18 mouse cellular contexts compared by ENCODE assay signal in the genomic region with DNA sequence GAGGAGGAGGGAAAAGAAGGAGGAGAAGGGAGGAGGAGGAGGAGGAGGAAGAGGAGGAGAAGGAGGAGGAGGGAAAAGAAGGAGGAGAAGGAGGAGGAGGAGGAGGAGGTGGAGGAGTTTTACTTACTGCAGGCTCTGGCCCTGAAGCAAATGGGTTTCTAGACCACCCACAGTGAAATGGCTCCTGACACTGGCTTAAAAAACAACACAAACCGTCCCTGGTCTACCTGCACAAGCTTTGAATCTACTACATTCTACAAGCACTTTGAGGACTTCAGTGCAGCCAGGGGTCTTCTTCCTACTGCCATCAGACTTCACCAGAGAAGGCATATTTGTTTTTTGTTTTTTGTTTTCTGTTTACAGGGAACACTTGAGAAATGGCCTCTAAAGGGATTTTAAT. TPM values are rescaled to one million over a fixed set of nuclear protein-coding genes. Genes with fewer than 3 reads are reported as not detected.
DNase-seq lines count a peak whose midpoint lies in the region.
"Had no signal": no experiment of that assay in that cellular context is flagged by ENCODE, and none has a peak within 500 bp of the region (broad histone marks: within the 10 kb centered on the region; RNA-seq: fewer than 3 reads in every experiment).

No protein-coding gene starts in this region.

- peak; percentile 27 for DNase-seq in embryo, embryonic 10.5 days (ENCODE audit: low spot score)
- no peak for DNase-seq in embryo, embryonic 9.5 days (ENCODE audit: extremely low spot score)
- DNase-seq in thymus, postnatal 4 days, result peak; percentile 9
- DNase-seq in thymus, postnatal 0 days (ENCODE audit: low spot score), result no peak
- peak; percentile 53 for DNase-seq in naive thymus-derived CD4-positive, alpha-beta T cell, adult 2 months (ENCODE audit: low read depth)
- DNase-seq in heart, postnatal 36 days, result no peak
- DNase-seq: adrenal gland, adult 2 months; adrenal gland, postnatal 14 days; cerebellum, adult 11-12 months; cerebellum, adult 8-10 months; cerebellum, postnatal 10 days; cerebellum, postnatal 36 days; gastrocnemius, postnatal 10 days; gastrocnemius, postnatal 36 days; heart, adult 2 months; heart, postnatal 14 days had no signal

- intact Hi-C loops in heart, postnatal 36 days (cut with DNase I), result loop anchor here (5.0 kb wide), 1 partner anchor 118 kb away; no protein-coding TSS in a partner anchor

RNA-seq across cellular contexts. Expression of a gene that starts 42.2 kb away (rescaled TPM):
- polyA plus RNA-seq in thymus, postnatal 0 days (2015; fragmentation: Nextera tagmentation; extraction: Ambion mirVana), result 324 and 355 TPM in 2 replicates
- 10 to 100 TPM; 53.5 to 65.4 TPM for total RNA-seq in heart, postnatal 36 days (2021)
- polyA plus RNA-seq: G1E had no signal

RNA-seq across cellular contexts. Expression of a gene that starts 51.2 kb away (rescaled TPM):
- polyA plus RNA-seq in thymus, postnatal 0 days (2015; fragmentation: Nextera tagmentation; extraction: Ambion mirVana), result 50.6 and 53.5 TPM in 2 replicates
- 10 to 100 TPM; 28.2 to 28.8 TPM for total RNA-seq in heart, postnatal 36 days (2021)
- polyA plus RNA-seq: C2C12 had no signal

Comparison
In these comparisons a context has a peak if more than half of its experiments do, and no peak if none do; other contexts are left out.
1. DNase-seq: peak in embryo, embryonic 10.5 days (single experiment), thymus, postnatal 4 days (single experiment) and naive thymus-derived CD4-positive, alpha-beta T cell, adult 2 months (single experiment); none in embryo, embryonic 9.5 days (single experiment), thymus, postnatal 0 days (single experiment) and heart, postnatal 36 days (0 of 2).